Mouse (Mus musculus): ENCODE results near the gene Lysmd4.

DNA sequence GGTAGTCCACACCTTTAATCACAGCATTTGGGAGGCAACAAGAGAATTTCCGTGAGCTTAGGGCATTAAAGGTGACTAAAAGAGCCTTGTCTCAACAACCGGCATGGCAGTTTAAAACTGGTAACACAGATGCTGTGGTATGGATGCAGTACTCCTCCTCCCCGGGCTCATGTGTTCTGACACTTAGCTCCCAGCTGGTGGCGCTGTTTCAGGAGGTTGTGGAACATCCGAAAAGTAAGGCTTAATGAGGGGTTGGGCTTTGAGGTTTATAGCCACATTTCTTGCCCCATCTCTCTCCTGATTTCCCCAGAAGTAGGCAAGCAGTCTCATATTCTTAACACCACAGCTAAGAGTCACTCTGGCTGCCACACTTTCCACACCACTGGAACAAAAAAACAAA is 133.5 kb downstream of the Lysmd4 start:
- TF ChIP-seq CTCF (conservative IDR thresholded peaks at IDR 0.05 in 1 of 2, IDR thresholded peaks at IDR 0.05 in 1 of 2; ENCODE audit: low read depth in 2 of 2, low read length in 2 of 2): peak; percentile 37 to 43; a peak in 3 of 4 replicates
- no peak for TF ChIP-seq POLR2A (IDR thresholded peaks at IDR 0.05; ENCODE audit: low read depth, low read length)
- TF ChIP-seq ZC3H11A (IDR thresholded peaks at IDR 0.05; ENCODE audit: low read depth, low read length): no peak
- no peak for TF ChIP-seq CHD2 (IDR thresholded peaks at IDR 0.05; ENCODE audit: low read length)
- no peak for TF ChIP-seq SIN3A (IDR thresholded peaks at IDR 0.05; ENCODE audit: low read length)
- TF ChIP-seq JUND (conservative IDR thresholded peaks at IDR 0.05; ENCODE audit: low read depth, low read length): no peak
- TF ChIP-seq RAD21 (IDR thresholded peaks at IDR 0.05; ENCODE audit: low read depth, low read length): peak; percentile 7
- TF ChIP-seq EP300 (IDR thresholded peaks at IDR 0.05; ENCODE audit: low read length): no peak
- no peak for TF ChIP-seq IRF4 (IDR thresholded peaks at IDR 0.05; ENCODE audit: low read depth, low read length)

Measured in CH12.LX (cell line).